Mouse (Mus musculus) MEL (cell line): ENCODE results near the gene Aebp1. TPM values are rescaled to one million over a fixed set of nuclear protein-coding genes. Genes with fewer than 3 reads are reported as not detected.

Source experiments
- DNase-seq: peaks from one replicate; pipeline ENCODE4 v3.0.0; 2011; ENCODE audit warnings: low read depth, low spot score
- H3K27ac ChIP-seq: 2 replicates; pipeline ENCODE4 v1.5.1; 2012; ENCODE audit warnings: low read depth, mild to moderate bottlenecking, control low read depth, low read length, moderate library complexity; ENCODE audit not compliant: control insufficient read depth
- H3K27me3 ChIP-seq, 2 experiments: fragments of 150-350 bp in 1 of 2; sonication (generic) in 1 of 2; 2 replicates each; pipeline ENCODE4 v1.6.1; 2012; ENCODE audit warnings: low read length in 2 of 2, mild to moderate bottlenecking in 2 of 2, improper control_type of control experiment in 1 of 2, moderate library complexity in 1 of 2; ENCODE audit not compliant: insufficient read depth in 2 of 2, control insufficient read depth in 1 of 2
- H3K36me3 ChIP-seq, 2 experiments: 2 replicates each; pipeline ENCODE4 v1.6.1; 2012 to 2014; ENCODE audit warnings: low read length in 2 of 2, improper control_type of control experiment in 1 of 2, inconsistent platforms in 1 of 2, mild to moderate bottlenecking in 1 of 2; ENCODE audit not compliant: insufficient read depth in 2 of 2, control insufficient read depth in 1 of 2
- H3K4me1 ChIP-seq, 2 experiments: fragments of 150-350 bp in 1 of 2; sonication (generic) in 1 of 2; 2 replicates each; pipeline ENCODE4 v1.6.1; 2012; ENCODE audit warnings: low read length in 2 of 2, improper control_type of control experiment in 1 of 2, mild to moderate bottlenecking in 1 of 2; ENCODE audit not compliant: insufficient read depth in 2 of 2, control insufficient read depth in 1 of 2
- H3K4me3 ChIP-seq, 2 experiments: fragments of 150-350 bp in 1 of 2; sonication (generic) in 1 of 2; 2 replicates each; pipeline ENCODE4 v1.5.1; 2012; ENCODE audit warnings: low read depth in 2 of 2, low read length in 2 of 2, mild to moderate bottlenecking in 2 of 2, moderate library complexity in 2 of 2, control low read depth in 1 of 2, improper control_type of control experiment in 1 of 2; ENCODE audit not compliant: control insufficient read depth in 1 of 2, insufficient read depth in 1 of 2
- H3K79me2 ChIP-seq: 2 replicates; pipeline ENCODE4 v1.6.1; 2012; ENCODE audit warnings: mild to moderate bottlenecking, low read length, moderate library complexity; ENCODE audit not compliant: control insufficient read depth, poor library complexity, insufficient read depth
- H3K9ac ChIP-seq: 2 replicates; pipeline ENCODE4 v1.6.1; 2012; ENCODE audit warnings: low read depth, mild to moderate bottlenecking, control low read depth, low read length, moderate library complexity; ENCODE audit not compliant: control insufficient read depth, poor library complexity, severe bottlenecking
- H3K9me3 ChIP-seq: fragments of 150-350 bp; sonication (generic); replicated peaks from 2 replicates; pipeline ENCODE4 v1.6.1; 2012; ENCODE audit warnings: mild to moderate bottlenecking, low read length, improper control_type of control experiment, moderate library complexity; ENCODE audit not compliant: insufficient read depth
- BHLHE40 ChIP-seq: IDR thresholded peaks from 2 replicates; pipeline ENCODE4 v1.6.1; 2012; ENCODE audit warnings: low read depth, mild to moderate bottlenecking, inconsistent platforms, low read length, improper control_type of control experiment, borderline replicate concordance
- CHD1 ChIP-seq: IDR thresholded peaks from 2 replicates; pipeline ENCODE4 v1.6.1; 2012; ENCODE audit warnings: low read depth, mild to moderate bottlenecking, inconsistent platforms, low read length, improper control_type of control experiment
- CHD2 ChIP-seq: IDR thresholded peaks from 2 replicates; pipeline ENCODE4 v1.6.1; 2011; ENCODE audit warnings: low read length, improper control_type of control experiment
- CTCF ChIP-seq, 3 experiments: IDR thresholded peaks in 2 of 3; conservative IDR thresholded peaks in 1 of 3; 2 replicates each; pipeline ENCODE4 v1.5.1; 2011 to 2012; ENCODE audit warnings: low read length in 3 of 3, low read depth in 2 of 3, mild to moderate bottlenecking in 2 of 3, improper control_type of control experiment in 1 of 3, inconsistent platforms in 1 of 3, mixed read lengths in 1 of 3, moderate library complexity in 1 of 3; ENCODE audit not compliant: control insufficient read depth in 1 of 3, insufficient read depth in 1 of 3, poor library complexity in 1 of 3, severe bottlenecking in 1 of 3
- E2F4 ChIP-seq: IDR thresholded peaks from 2 replicates; pipeline ENCODE4 v1.6.1; 2011; ENCODE audit warnings: low read depth, low read length, improper control_type of control experiment, borderline replicate concordance
- ELF1 ChIP-seq: IDR thresholded peaks from 2 replicates; pipeline ENCODE4 v1.6.1; 2014; ENCODE audit warnings: low read depth, mild to moderate bottlenecking, inconsistent platforms, low read length, improper control_type of control experiment, moderate library complexity
- EP300 ChIP-seq, 2 experiments: IDR thresholded peaks; 2 replicates each; pipeline ENCODE4 v1.6.1; 2011; ENCODE audit warnings: improper control_type of control experiment in 2 of 2, low read length in 2 of 2, low read depth in 1 of 2, mild to moderate bottlenecking in 1 of 2
- ETS1 ChIP-seq: IDR thresholded peaks from 2 replicates; pipeline ENCODE4 v1.6.1; 2012; ENCODE audit warnings: low read depth, mild to moderate bottlenecking, inconsistent platforms, low read length, improper control_type of control experiment, moderate library complexity
- GABPA ChIP-seq: IDR thresholded peaks from 2 replicates; pipeline ENCODE4 v1.6.1; 2012; ENCODE audit warnings: low read depth, mild to moderate bottlenecking, inconsistent platforms, low read length, improper control_type of control experiment, moderate library complexity
- GATA1 ChIP-seq: IDR thresholded peaks from 2 replicates; pipeline ENCODE4 v1.6.1; 2011; ENCODE audit warnings: low read depth, low read length, improper control_type of control experiment
- HCFC1 ChIP-seq: IDR thresholded peaks from 2 replicates; pipeline ENCODE4 v1.6.1; 2012; ENCODE audit warnings: low read depth, mild to moderate bottlenecking, inconsistent platforms, low read length, improper control_type of control experiment, moderate library complexity
- JUND ChIP-seq: IDR thresholded peaks from 2 replicates; pipeline ENCODE4 v1.6.1; 2011; ENCODE audit warnings: low read depth, mild to moderate bottlenecking, improper control_type of control experiment, low read length
- KAT2A ChIP-seq: conservative IDR thresholded peaks from 2 replicates; pipeline ENCODE4 v1.6.1; 2012; ENCODE audit warnings: low read depth, low read length, improper control_type of control experiment, inconsistent platforms
- MAFK ChIP-seq: IDR thresholded peaks from 2 replicates; pipeline ENCODE4 v1.6.1; 2011; ENCODE audit warnings: low read depth, mild to moderate bottlenecking, low read length, improper control_type of control experiment, borderline replicate concordance
- MAX ChIP-seq: IDR thresholded peaks from 2 replicates; pipeline ENCODE4 v1.6.1; 2011; ENCODE audit warnings: low read length, improper control_type of control experiment
- MAZ ChIP-seq: IDR thresholded peaks from 2 replicates; pipeline ENCODE4 v1.6.1; 2012; ENCODE audit warnings: low read depth, mild to moderate bottlenecking, inconsistent platforms, low read length, improper control_type of control experiment
- MEF2A ChIP-seq: IDR thresholded peaks from 2 replicates; pipeline ENCODE4 v1.6.1; 2014; ENCODE audit warnings: low read depth, mild to moderate bottlenecking, inconsistent platforms, low read length, improper control_type of control experiment; ENCODE audit not compliant: poor library complexity, insufficient replicate concordance, severe bottlenecking; ENCODE audit errors: extremely low read depth
- MXI1 ChIP-seq: IDR thresholded peaks from 2 replicates; pipeline ENCODE4 v1.6.1; 2011; ENCODE audit warnings: mild to moderate bottlenecking, low read depth, low read length, improper control_type of control experiment
- MYB ChIP-seq: IDR thresholded peaks from 2 replicates; pipeline ENCODE4 v1.6.1; 2011; ENCODE audit warnings: mild to moderate bottlenecking, low read depth, low read length, improper control_type of control experiment
- MYC ChIP-seq: IDR thresholded peaks from 2 replicates; pipeline ENCODE4 v1.6.1; 2011; ENCODE audit warnings: low read depth, mild to moderate bottlenecking, low read length, improper control_type of control experiment, moderate library complexity
- NELFE ChIP-seq: IDR thresholded peaks from 2 replicates; pipeline ENCODE4 v1.6.1; 2011; ENCODE audit warnings: low read depth, low read length, improper control_type of control experiment
- NRF1 ChIP-seq: IDR thresholded peaks from 2 replicates; pipeline ENCODE4 v1.6.1; 2014; ENCODE audit warnings: low read depth, mild to moderate bottlenecking, inconsistent platforms, low read length, improper control_type of control experiment, moderate library complexity; ENCODE audit not compliant: poor library complexity, insufficient read depth, severe bottlenecking
- POLR2A ChIP-seq, 2 experiments: IDR thresholded peaks; 2 replicates each; pipeline ENCODE4 v1.6.1; 2011 to 2012; ENCODE audit warnings: low read length in 2 of 2, mild to moderate bottlenecking in 2 of 2, control low read depth in 1 of 2, improper control_type of control experiment in 1 of 2, low read depth in 1 of 2, moderate library complexity in 1 of 2; ENCODE audit not compliant: control insufficient read depth in 1 of 2, insufficient read depth in 1 of 2, poor library complexity in 1 of 2
- POLR2AphosphoS2 ChIP-seq: IDR thresholded peaks from 2 replicates; pipeline ENCODE4 v1.6.1; 2011; ENCODE audit warnings: low read length, improper control_type of control experiment
- POLR2AphosphoS5 ChIP-seq: IDR thresholded peaks from 2 replicates; pipeline ENCODE4 v1.6.1; 2012; ENCODE audit warnings: low read depth, borderline replicate concordance, mild to moderate bottlenecking, inconsistent platforms, low read length, moderate library complexity, mixed read lengths
- RAD21 ChIP-seq: IDR thresholded peaks from 2 replicates; pipeline ENCODE4 v1.6.1; 2011; ENCODE audit warnings: mild to moderate bottlenecking, low read depth, low read length, improper control_type of control experiment
- RCOR1 ChIP-seq: IDR thresholded peaks from 2 replicates; pipeline ENCODE4 v1.6.1; 2012; ENCODE audit warnings: low read depth, mild to moderate bottlenecking, inconsistent platforms, low read length, improper control_type of control experiment
- SIN3A ChIP-seq: IDR thresholded peaks from 2 replicates; pipeline ENCODE4 v1.6.1; 2012; ENCODE audit warnings: low read length, improper control_type of control experiment, inconsistent platforms
- TAL1 ChIP-seq: IDR thresholded peaks from 2 replicates; pipeline ENCODE4 v1.6.1; 2012; ENCODE audit warnings: mild to moderate bottlenecking, inconsistent platforms, low read length, moderate library complexity, mixed read lengths
- TBP ChIP-seq: IDR thresholded peaks from 2 replicates; pipeline ENCODE4 v1.8.0; 2011; ENCODE audit warnings: low read depth, low read length, improper control_type of control experiment
- TCF12 ChIP-seq: IDR thresholded peaks from 2 replicates; pipeline ENCODE4 v1.6.1; 2014; ENCODE audit warnings: low read depth, mild to moderate bottlenecking, inconsistent platforms, low read length, improper control_type of control experiment, moderate library complexity
- UBTF ChIP-seq: IDR thresholded peaks from 2 replicates; pipeline ENCODE4 v1.6.1; 2012; ENCODE audit warnings: low read depth, mild to moderate bottlenecking, inconsistent platforms, low read length, improper control_type of control experiment, moderate library complexity, borderline replicate concordance; ENCODE audit not compliant: insufficient read depth
- USF1 ChIP-seq: IDR thresholded peaks from 2 replicates; pipeline ENCODE4 v1.6.1; 2014; ENCODE audit warnings: low read depth, mild to moderate bottlenecking, inconsistent platforms, low read length, improper control_type of control experiment, moderate library complexity
- USF2 ChIP-seq, 2 experiments: IDR thresholded peaks; 2 replicates each; pipeline ENCODE4 v1.6.1; 2011 to 2012; ENCODE audit warnings: improper control_type of control experiment in 2 of 2, low read length in 2 of 2, borderline replicate concordance in 1 of 2, inconsistent platforms in 1 of 2, low read depth in 1 of 2, mild to moderate bottlenecking in 1 of 2; ENCODE audit not compliant: insufficient read depth in 1 of 2
- ZKSCAN1 ChIP-seq: IDR thresholded peaks from 2 replicates; pipeline ENCODE4 v1.6.1; 2012; ENCODE audit warnings: low read depth, mild to moderate bottlenecking, inconsistent platforms, low read length, improper control_type of control experiment, moderate library complexity
- ZMIZ1 ChIP-seq: IDR thresholded peaks from 2 replicates; pipeline ENCODE4 v1.6.1; 2012; ENCODE audit warnings: low read depth, mild to moderate bottlenecking, inconsistent platforms, low read length, improper control_type of control experiment, moderate library complexity
- ZNF384 ChIP-seq: IDR thresholded peaks from 2 replicates; pipeline ENCODE4 v1.6.1; 2012; ENCODE audit warnings: low read depth, mild to moderate bottlenecking, inconsistent platforms, low read length, improper control_type of control experiment
- polyA plus RNA-seq, 2 experiments: library from polyadenylated mRNA; stranded (reverse) in 1 of 2; unstranded in 1 of 2; fragments of >175 nt in 1 of 2; fragments of >200 nt in 1 of 2; gene quantifications; 2 replicates each; pipeline versions ENCODE4 v1.2.1 to v1.2.4; 2012; ENCODE audit warnings: low replicate concordance in 2 of 2, low read depth in 1 of 2; ENCODE audit not compliant: insufficient read length in 2 of 2, insufficient read depth in 1 of 2, missing spikeins in 1 of 2
- total RNA-seq: library from RNA; depleted of rRNA; stranded (reverse); fragments of 300-350 nt; gene quantifications from 2 replicates; pipeline ENCODE4 v1.2.3, GENCODE M21; 2012

Gene Aebp1
- total and polyA plus RNA-seq, 3 experiments = 0.10 TPM; not detected in 2

- Histone ChIP-seq H3K4me1 (peaks cover 0 to 5% of the 10 kb centered on the region in 2 experiments; a peak in 1 of 4 replicates), H3K4me3 (peak overlapping the region; percentile 42 to 66), H3K36me3 (peaks cover 0 to 4% of the 10 kb centered on the region in 2 experiments; a peak in 2 of 4 replicates), H3K27ac (no peak overlapping the region), H3K9me3 (no peaks in the 10 kb centered on the region), H3K79me2 (no peaks in the 10 kb centered on the region), H3K9ac (peak overlapping the region; percentile 54), H3K27me3 (no peaks in the 10 kb centered on the region)
- peak; percentile 85 for DNase-seq
- TF ChIP-seq JUND = no peak
- no peak for TF ChIP-seq CHD1
- TF ChIP-seq GABPA = no peak
- TF ChIP-seq TBP = 0 out of 2 replicates have a peak, but pooled peaks have one; percentile 17
- TF ChIP-seq POLR2A (IDR thresholded peaks at IDR 0.05; ENCODE audit: control insufficient read depth in 1 of 2, insufficient read depth in 1 of 2, low read depth in 1 of 2, low read length in 2 of 2, poor library complexity in 1 of 2) = peak in 1 of 2 experiments; percentile 80; a peak in 2 of 4 replicates
- no peak for TF ChIP-seq MAZ
- no peak for TF ChIP-seq UBTF
- no peak for TF ChIP-seq MYB
- TF ChIP-seq ETS1 = no peak
- no peak; the same call in 1 of the 2 replicates for TF ChIP-seq MAX
- peak; percentile 35; the same call in 1 of the 2 replicates for TF ChIP-seq POLR2AphosphoS2
- no peak for TF ChIP-seq USF2 (IDR thresholded peaks at IDR 0.05; ENCODE audit: borderline replicate concordance in 1 of 2, insufficient read depth in 1 of 2, low read depth in 1 of 2, low read length in 2 of 2)
- TF ChIP-seq ZMIZ1 = 0 out of 2 replicates have a peak, but pooled peaks have one; percentile 41
- TF ChIP-seq ELF1 = peak; percentile 71
- TF ChIP-seq HCFC1 = 0 out of 2 replicates have a peak, but pooled peaks have one; percentile 54
- TF ChIP-seq MYC = 0 out of 2 replicates have a peak, but pooled peaks have one; percentile 36
- TF ChIP-seq CTCF (IDR thresholded peaks at IDR 0.05 in 2 of 3, conservative IDR thresholded peaks at IDR 0.05 in 1 of 3; ENCODE audit: control insufficient read depth in 1 of 3, insufficient read depth in 1 of 3, low read depth in 2 of 3, low read length in 3 of 3, poor library complexity in 1 of 3, severe bottlenecking in 1 of 3) = no peak
- TF ChIP-seq KAT2A = no peak
- TF ChIP-seq EP300 (IDR thresholded peaks at IDR 0.05; ENCODE audit: low read depth in 1 of 2, low read length in 2 of 2) = no peak
- no peak for TF ChIP-seq POLR2AphosphoS5
- TF ChIP-seq MXI1 = peak; percentile 58; the same call in 1 of the 2 replicates
- no peak for TF ChIP-seq RAD21
- TF ChIP-seq CHD2 = peak; percentile 44; the same call in 1 of the 2 replicates
- no peak for TF ChIP-seq USF1
- TF ChIP-seq ZNF384 = no peak
- no peak for TF ChIP-seq MAFK
- no peak for TF ChIP-seq E2F4
- no peak for TF ChIP-seq GATA1
- TF ChIP-seq TCF12 = no peak
- no peak for TF ChIP-seq ZKSCAN1
- TF ChIP-seq RCOR1 = no peak
- no peak for TF ChIP-seq MEF2A
- no peak for TF ChIP-seq TAL1
- TF ChIP-seq NELFE = peak; percentile 75
- TF ChIP-seq BHLHE40 = no peak
- no peak for TF ChIP-seq NRF1
- peak; percentile 61; the same call in 1 of the 2 replicates for TF ChIP-seq SIN3A
Observed at GRCm38 (mm10) chr11:5819223-5819622, 42.5 kb upstream of the Aebp1 start.
